Mouse (Mus musculus) layer of hippocampus, adult 2 months (tissue): ENCODE results near the gene Meis2. TPM values are rescaled to one million over a fixed set of nuclear protein-coding genes. Genes with fewer than 3 reads are reported as not detected.

Source experiments
- DNase-seq, 2 experiments: peaks; one replicate each; pipeline ENCODE4 v3.0.0; 2022; ENCODE audit warnings: low spot score in 2 of 2
- H3K27ac ChIP-seq: fragments of 200-600 bp; 2 replicates; pipeline ENCODE4 v1.8.1; 2022
- H3K4me3 ChIP-seq: fragments of 200-600 bp; 2 replicates; pipeline ENCODE4 v1.8.1; 2022; ENCODE audit warnings: mild to moderate bottlenecking
- CTCF ChIP-seq: fragments of 200-600 bp; conservative IDR thresholded peaks from 2 replicates; pipeline ENCODE4 v1.8.1; 2022; ENCODE audit warnings: antibody characterized with exemption, mild to moderate bottlenecking, moderate library complexity
- total RNA-seq, 2 experiments: library from RNA; stranded (reverse); gene quantifications; 2 replicates each; pipeline ENCODE4 v1.2.3; 2021

Meis2 gene
- total RNA-seq, 2 experiments from 2014 or later: 43.2 to 45.9 TPM

DNA sequence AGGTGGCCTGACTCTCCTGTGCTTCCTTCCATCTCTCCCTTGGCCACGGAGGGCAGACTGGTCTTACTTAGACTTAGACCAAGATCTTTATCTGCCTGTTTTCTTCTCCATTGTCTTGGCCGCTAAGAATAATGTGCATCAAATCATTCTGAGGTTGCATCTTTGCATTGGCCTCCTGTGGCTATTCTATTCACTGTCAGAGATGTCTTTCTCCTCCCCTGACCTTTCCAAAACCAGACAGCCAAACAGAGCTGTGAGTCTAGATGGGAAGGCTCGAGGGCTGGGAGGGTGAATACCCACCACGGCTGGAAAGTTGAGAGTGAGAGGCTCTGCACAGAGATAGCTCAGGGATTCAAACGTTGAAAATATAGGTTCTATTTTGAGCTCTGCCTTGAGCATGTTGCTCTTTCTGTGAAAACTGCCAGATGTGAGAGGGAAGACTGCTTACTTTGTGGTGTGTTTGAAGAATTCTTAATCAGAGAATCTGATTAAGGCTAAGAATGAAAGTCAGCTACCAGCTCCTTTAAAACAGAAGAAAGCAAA, 102.3 kb downstream of the Meis2 start:
- no peak overlapping the region for H3K4me3 ChIP-seq
- no peak for TF ChIP-seq CTCF
- no peak for DNase-seq
- no peak overlapping the region for H3K27ac ChIP-seq

DNA sequence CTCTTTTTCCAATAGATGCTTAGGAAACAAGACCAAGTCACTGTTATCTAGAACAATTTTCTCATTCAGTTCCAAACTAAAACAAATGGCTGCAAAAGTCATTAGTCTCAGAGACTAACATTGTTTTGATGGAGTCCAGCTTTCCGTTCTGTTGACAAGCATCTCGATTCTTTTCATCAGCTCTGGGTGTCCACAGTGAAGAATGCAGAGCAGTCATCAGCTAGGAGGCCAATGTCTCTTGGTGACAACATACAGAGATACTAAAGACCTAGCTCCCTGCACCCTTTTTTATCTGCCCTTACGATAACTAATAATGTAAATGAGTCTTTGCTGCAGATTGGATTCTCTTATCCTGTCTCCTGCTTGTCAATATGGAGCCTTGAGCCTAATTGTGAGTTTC, 102.9 kb downstream of the Meis2 start:
- TF ChIP-seq CTCF: no peak
- Histone ChIP-seq H3K27ac (no peak overlapping the region), H3K4me3 (no peak overlapping the region)
- DNase-seq: no peak

DNA sequence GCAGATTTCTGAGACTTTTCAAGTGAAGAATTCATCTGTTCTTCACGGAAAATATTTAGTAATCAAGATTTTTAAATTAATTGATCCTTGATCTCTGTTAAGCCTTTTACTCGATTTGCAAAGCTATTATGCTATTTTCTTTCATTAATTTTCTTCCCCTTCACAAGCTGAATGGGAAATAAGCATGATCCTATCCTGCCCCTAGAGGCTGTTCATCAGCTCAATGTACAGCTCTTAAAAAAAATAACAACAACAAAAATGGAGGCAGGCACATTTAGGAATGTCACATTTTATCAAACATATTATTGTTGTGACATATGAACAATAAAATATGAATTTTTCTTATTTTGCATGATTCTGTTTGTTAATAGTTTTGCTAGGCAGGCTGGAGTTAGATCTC, 103.5 kb downstream of the Meis2 start:
- Histone ChIP-seq H3K27ac (no peak overlapping the region), H3K4me3 (no peak overlapping the region)
- no peak for DNase-seq
- TF ChIP-seq CTCF: peak; percentile 40

DNA sequence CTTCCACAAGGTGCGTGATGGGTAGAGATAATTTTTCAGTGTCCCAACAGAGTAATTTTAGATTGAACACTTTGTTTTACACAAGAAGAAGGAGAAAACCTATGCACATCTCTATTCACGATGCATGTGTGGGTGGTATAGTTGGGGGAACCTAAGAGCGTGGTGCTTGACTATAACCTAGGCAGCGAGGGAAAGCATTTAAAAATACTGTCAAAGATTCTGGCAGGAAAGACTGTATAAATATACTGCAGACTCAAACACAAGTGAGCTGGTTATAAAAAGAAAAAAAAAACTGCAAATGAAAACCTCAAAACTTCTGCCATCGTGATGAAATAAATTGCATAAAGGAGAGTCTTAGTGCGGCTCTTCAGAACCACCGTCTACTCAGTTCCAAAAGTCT, 105.0 kb downstream of the Meis2 start:
- H3K4me3 ChIP-seq: no peak overlapping the region
- no peak overlapping the region for H3K27ac ChIP-seq
- TF ChIP-seq CTCF: no peak
- DNase-seq: no peak

DNA sequence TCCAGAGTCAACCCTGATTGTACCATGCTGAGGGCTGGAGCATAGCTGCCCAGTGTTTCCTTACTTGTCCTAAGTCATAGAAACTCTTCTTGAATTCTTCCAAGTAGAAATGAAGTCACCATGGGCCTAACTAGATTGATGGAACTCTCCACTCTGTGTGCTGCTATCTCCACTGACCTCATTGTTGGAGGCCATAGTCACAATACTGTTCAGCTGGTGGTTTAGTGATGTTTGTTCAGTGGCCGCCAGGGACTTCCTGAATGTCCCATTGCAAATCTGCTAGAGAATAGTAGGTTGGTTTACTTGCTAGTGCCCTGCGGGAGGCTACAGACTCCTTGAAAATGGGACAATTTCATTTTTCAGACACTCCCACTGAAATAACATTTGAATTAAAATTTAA, 108.9 kb downstream of the Meis2 start:
- no peak for TF ChIP-seq CTCF
- DNase-seq: no peak
- no peak overlapping the region for H3K4me3 ChIP-seq
- H3K27ac ChIP-seq: no peak overlapping the region

DNA sequence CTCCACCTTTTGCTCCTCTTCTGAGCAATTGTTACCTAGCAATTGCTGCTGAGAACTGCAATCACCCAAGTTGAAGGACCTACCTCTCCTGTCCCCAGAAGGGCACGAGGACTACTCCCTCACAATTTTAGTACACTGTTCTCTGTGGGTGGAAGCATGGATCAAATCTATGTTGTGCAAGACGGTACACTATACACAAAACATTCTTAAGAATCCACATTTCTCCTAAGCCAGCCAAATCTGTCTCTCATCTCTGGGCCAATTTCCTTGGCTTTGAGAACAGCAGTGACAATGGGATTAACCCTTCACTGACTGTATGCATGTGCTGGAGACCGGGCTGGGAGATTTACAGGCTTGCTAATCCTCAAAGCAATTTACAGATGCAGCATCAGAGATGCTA, 115.0 kb downstream of the Meis2 start:
- H3K4me3 ChIP-seq: no peak overlapping the region
- no peak for TF ChIP-seq CTCF
- no peak for DNase-seq
- no peak overlapping the region for H3K27ac ChIP-seq

DNA sequence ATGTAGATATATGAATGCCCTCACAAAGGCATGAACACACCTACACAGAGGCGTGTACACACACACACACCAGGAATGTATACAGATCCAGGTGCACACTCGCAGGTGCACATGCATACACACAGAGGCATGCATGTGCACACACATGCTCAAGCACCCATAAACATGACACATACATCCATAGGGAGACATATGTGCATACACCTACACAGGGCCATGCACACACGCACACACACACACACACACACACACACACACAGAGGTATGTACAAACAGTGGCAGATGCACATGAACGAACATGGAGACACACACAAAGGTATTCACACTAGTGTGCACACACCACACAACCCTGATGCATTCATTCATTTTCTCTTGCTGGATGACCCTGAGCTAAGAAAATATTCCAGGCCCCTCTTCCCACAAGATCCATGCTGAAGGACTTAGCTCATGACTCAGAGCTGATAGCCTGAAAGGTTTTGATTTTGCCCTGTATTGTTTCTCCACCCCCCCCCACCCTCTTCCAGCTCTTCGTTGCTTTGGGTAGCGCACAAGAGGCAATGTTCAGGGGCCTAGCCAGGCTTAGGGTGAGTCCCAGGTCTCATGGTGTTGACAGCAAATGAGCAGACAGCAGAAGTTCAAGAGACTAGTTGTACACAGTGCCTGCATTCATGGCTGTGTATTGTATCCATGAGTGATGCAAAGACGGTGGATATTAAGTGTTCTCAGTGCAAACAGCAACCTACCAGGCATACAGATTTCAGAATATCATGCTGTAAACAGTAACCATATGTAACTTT, 116.8 kb downstream of the Meis2 start:
- TF ChIP-seq CTCF: no peak
- Histone ChIP-seq H3K4me3 (no peak overlapping the region), H3K27ac (no peak overlapping the region)
- DNase-seq: no peak

DNA sequence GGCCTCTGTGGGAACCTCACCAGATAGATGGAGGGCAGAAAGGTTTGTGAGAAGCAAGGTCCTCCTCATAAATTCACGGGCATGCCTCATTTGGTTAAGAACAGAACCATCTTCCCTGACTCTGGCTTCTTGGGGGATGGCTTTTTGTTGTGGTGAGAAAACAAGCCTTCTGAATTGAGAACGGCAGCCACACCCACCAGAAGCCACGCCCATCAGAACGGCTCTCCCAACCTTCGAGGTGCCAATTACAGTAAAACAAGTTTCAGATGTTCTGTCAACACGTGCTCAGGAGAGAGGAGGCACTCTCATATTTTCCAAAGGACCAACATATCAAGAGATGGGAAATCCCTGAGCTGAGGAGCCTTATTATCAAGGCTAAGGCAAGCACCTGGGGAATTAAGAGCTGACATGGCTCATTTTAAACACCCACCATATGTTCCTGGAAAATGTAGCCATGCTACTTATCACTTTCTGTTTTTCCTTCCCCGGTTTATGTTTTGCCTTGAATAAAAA, 117.9 kb downstream of the Meis2 start:
- DNase-seq: no peak
- H3K27ac ChIP-seq: no peak overlapping the region
- no peak for TF ChIP-seq CTCF
- no peak overlapping the region for H3K4me3 ChIP-seq

DNA sequence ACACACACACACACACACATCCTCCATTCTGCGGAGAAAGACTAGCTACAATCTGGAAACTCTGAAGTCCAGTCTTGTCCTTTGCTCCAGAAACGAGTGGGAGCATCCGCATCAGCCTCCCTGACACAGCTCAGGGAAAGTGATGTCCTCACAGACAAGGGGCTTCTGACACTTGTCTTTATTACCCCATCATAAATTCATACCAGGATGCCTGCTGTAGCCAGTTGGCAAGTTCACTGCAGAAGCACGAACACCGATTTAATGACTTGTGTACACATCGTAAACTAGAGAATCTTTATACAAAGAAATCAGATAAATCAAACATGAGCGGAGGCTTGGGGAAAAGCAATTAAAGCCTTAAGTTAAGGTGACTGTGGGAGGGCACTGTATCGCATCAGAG, 122.6 kb downstream of the Meis2 start:
- Histone ChIP-seq H3K4me3 (no peak overlapping the region), H3K27ac (no peak overlapping the region)
- TF ChIP-seq CTCF: no peak
- no peak for DNase-seq

DNA sequence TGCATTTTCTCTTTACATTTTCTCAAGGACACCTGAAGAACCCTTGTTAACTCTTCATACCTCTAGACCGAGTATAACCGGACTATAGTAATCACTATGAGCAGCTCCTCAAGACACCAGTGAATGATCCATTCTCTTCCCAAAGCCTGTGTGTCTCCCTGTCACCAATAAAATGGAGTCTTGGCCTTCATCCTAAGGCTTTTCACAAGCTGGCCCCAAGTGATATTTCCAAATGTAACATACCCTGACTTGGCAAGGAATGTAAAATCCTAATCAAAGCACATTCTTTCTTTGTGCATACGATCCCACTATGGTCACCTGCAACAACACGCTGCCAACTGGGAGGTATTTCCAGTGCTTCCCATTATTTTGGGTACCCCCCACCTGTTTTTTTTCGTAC, 125.8 kb downstream of the Meis2 start:
- Histone ChIP-seq H3K4me3 (no peak overlapping the region), H3K27ac (no peak overlapping the region)
- TF ChIP-seq CTCF: no peak
- no peak for DNase-seq

DNA sequence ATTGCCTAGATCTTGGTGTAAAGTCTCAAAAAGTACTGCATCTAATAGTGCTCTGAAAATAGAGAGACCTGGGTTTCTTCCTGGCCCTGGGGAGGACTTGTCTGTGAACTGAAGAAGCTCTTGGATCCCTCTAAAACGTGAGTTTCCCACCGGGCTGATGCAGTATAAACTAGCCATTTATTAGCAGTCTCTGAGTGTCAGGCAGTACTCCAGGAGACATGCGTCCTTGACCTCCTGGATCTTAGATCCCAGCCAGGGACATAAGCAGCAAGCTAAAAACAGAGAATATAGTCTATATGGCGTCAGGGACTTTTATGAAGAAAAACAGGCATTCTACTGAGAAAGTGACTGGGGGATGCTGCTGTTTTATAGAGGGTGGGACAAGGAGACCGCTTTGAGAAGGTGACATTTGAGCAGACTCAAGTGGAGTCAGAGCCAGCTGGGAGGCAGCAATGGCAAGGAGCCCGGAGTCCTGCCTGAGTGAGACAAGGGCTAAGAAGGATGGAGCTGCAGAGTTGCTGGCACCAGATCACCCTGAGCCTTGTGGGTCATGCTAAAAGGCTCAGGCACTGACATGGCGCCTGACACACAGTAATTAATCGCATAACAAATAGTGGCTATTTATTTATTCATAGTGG, 126.6 kb downstream of the Meis2 start:
- TF ChIP-seq CTCF: no peak
- H3K4me3 ChIP-seq: no peak overlapping the region
- H3K27ac ChIP-seq: no peak overlapping the region
- DNase-seq: peak; percentile 10 to 16

DNA sequence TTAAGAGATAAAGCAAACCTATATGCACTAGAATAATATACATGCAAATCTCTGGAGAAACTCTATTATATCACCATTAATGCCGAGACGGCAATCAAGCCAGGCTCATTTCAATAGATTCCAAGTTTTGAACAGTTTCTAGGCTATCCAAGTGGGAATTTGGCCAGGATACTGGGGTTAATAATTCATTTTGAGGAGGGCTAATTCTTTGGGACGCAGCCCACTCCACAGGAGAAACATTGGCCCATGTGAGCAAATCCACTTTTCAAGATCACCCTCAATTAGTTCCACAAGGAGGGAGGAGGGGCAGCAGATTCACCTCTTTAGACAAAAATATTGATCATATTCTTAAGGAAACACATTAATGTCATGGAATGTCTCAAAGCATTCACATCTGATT, 127.3 kb downstream of the Meis2 start:
- H3K4me3 ChIP-seq: no peak overlapping the region
- no peak overlapping the region for H3K27ac ChIP-seq
- no peak for TF ChIP-seq CTCF
- peak in 1 of 2 experiments; percentile 6 for DNase-seq

DNA sequence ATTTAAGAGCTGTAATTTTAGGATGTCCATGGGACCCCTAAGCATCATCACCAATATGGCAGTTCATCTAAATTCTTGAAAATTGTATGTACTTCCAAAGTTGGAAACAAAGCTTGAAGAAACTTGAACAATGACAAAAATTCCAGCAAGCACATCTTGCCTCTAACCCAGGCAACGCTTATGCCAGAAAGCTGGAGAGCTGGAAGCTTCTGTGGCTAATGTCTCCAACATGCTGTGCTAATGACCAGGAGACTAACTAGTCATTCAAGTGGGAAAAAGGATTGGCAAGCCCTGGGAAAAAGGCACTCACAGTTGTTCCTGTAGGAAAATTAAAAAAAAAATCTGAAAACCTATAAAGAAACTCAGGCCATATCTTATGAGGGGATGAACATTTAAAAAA, 127.7 kb downstream of the Meis2 start:
- H3K4me3 ChIP-seq: no peak overlapping the region
- no peak for DNase-seq
- TF ChIP-seq CTCF: no peak
- H3K27ac ChIP-seq: no peak overlapping the region

DNA sequence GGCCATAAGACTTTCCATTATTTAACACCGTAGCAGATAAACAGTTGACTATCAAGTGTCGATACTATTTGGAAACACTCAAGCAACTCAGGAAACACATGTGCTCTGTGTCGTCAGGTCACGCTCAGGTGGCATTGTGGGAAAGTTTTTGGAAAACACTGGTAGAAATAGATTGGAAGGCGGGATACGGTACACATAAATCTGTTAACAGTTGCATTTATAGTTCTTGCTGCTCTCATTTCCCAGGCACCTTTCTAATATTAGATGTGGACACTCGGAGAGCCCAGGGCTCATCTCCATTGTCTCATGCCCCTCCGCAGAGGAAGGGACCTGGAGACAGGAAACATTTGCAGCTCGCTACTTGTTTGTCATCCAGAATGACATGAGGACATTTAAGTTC, 128.9 kb downstream of the Meis2 start:
- Histone ChIP-seq H3K4me3 (no peak overlapping the region), H3K27ac (no peak overlapping the region)
- no peak for DNase-seq
- no peak for TF ChIP-seq CTCF
